Mouse (Mus musculus): ENCODE measurements around the gene Ranbp10. TPM values are rescaled to one million over a fixed set of nuclear protein-coding genes. Genes with fewer than 3 reads are reported as not detected.
A peak's percentile ranks its signal among the peaks of the same experiment; 100 is the strongest.
"Not testable (repeated sequence)": the region's sequence is repeated elsewhere in the genome, so short reads cannot be mapped to it uniquely, and the experiment has no call there.

The Ranbp10 gene
- polyA plus RNA-seq, 1 experiment from 2014 or later = 14.1 TPM

DNA sequence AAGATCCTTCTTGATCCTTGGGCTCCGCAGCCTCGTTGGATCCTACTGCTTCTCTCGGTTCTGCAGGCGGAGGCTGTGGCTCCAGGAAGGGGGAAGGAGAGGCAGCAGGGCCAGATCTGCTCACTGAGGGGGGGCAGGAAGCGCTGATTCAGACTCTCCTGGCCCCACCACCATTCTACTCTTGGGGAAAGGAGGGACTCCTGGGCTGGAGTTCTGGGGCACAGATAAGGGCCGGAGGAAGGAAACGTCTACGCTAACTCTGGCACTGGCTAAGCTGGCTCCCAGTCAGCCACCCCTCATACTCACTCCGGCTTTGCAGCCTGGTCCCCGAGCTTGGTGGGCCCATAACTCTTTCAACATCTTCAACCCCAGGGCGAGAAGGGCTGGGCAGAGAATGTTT is 19.5 kb upstream of the Ranbp10 start:
- 91% methylated on average over 11 of the region's 11 CpGs for WGBS
- Histone ChIP-seq H3K27ac (ENCODE audit: low read length) (no peak overlapping the region), H3K9me3 (replicated peaks; ENCODE audit: control insufficient read depth, low read length) (no peaks in the 10 kb centered on the region), H3K9ac (ENCODE audit: low read length) (no peak overlapping the region), H3K4me3 (replicated peaks; ENCODE audit: low read length) (no peak overlapping the region), H3K4me1 (ENCODE audit: control insufficient read depth, insufficient read depth, low read length) (peaks cover 6% of the 10 kb centered on the region), H3K4me2 (ENCODE audit: low read depth, low read length) (no peak overlapping the region), H3K36me3 (ENCODE audit: control insufficient read depth, insufficient read depth, low read length) (peaks cover 26% of the 10 kb centered on the region), H3K27me3 (ENCODE audit: control insufficient read depth, insufficient read depth, low read length) (no peaks in the 10 kb centered on the region)
- ATAC-seq (ENCODE audit: insufficient read depth, low FRiP score) = no peak

DNA sequence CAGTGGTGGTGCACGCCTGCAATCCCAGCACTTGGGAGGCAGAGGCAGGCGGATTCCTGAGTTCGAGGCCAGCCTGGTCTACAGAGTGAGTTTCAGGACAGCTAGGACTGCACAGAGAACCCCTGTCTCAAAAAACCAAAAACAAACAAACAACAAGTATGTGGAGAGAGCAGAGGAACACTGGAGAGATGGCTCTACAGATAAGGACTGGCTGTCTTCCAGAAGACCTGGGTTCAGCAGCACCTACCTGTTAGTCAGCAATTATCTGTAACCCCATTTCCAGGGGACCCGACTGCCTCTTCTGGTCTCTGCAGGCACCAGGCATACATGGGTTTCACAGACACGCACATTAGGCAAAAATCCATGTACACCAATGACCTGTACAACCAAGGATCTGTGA is 12.1 kb upstream of the Ranbp10 start:
- H3K9ac ChIP-seq (ENCODE audit: low read length) = no peak overlapping the region
- no peaks in the 10 kb centered on the region for H3K4me1 ChIP-seq (ENCODE audit: control insufficient read depth, insufficient read depth, low read length)
- WGBS = 89% methylated on average over 5 of the region's 5 CpGs
- H3K9me3 ChIP-seq (replicated peaks; ENCODE audit: control insufficient read depth, low read length) = no peaks in the 10 kb centered on the region
- peaks cover 7% of the 10 kb centered on the region for H3K36me3 ChIP-seq (ENCODE audit: control insufficient read depth, insufficient read depth, low read length)
- no peak for ATAC-seq (ENCODE audit: insufficient read depth, low FRiP score)
- no peak overlapping the region for H3K27ac ChIP-seq (ENCODE audit: low read length)
- H3K4me3 ChIP-seq (replicated peaks; ENCODE audit: low read length) = no peak overlapping the region
- no peaks in the 10 kb centered on the region for H3K27me3 ChIP-seq (ENCODE audit: control insufficient read depth, insufficient read depth, low read length)
- H3K4me2 ChIP-seq (ENCODE audit: low read depth, low read length) = no peak overlapping the region

DNA sequence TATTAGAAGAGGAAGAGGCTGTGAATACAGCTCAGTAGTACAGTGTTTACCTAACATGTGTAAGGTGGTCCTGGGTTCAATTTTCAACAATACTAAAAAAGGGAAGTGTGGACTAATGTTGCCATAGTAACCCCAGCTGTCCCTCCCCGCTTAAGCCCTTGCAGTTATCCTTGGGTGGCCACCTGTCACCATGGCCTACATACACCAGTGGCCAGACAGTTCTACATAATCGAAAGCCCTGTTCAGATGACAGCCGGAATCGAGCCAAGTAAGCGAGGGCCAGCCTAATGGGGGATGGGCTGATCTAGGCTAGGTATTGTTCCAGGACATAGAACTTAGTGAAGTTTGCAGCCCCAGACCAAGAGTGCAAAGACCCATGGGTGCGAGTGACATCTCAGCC is 9.8 kb upstream of the Ranbp10 start:
- Histone ChIP-seq H3K4me3 (replicated peaks; ENCODE audit: low read length) (no peak overlapping the region), H3K9me3 (replicated peaks; ENCODE audit: control insufficient read depth, low read length) (no peaks in the 10 kb centered on the region), H3K9ac (ENCODE audit: low read length) (no peak overlapping the region), H3K36me3 (ENCODE audit: control insufficient read depth, insufficient read depth, low read length) (no peaks in the 10 kb centered on the region), H3K4me1 (ENCODE audit: control insufficient read depth, insufficient read depth, low read length) (no peaks in the 10 kb centered on the region), H3K4me2 (ENCODE audit: low read depth, low read length) (no peak overlapping the region), H3K27me3 (ENCODE audit: control insufficient read depth, insufficient read depth, low read length) (no peaks in the 10 kb centered on the region), H3K27ac (ENCODE audit: low read length) (no peak overlapping the region)
- 75% methylated on average over 6 of the region's 6 CpGs for WGBS
- ATAC-seq (ENCODE audit: insufficient read depth, low FRiP score) = no peak

DNA sequence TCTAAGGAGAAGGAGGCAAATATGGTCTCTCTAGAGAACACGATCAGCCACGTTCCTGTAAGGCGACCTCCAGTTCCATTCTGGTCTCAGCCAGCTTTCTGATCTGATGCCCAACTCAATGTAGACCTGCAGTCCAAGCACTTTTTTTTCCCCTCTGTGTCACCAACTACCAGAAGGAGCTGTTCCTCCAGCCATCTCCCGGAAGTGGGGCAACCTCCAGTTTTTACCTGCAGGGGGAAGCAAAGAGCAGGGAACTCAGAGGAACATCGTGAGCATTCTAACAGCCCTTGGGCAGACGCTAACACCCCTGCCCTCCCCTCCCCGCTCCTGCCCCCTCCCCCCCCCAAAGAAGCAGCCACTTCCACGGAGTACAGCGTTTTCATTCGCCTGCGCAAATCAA is 8.2 kb upstream of the Ranbp10 start:
- H3K27ac ChIP-seq (ENCODE audit: low read length) = no peak overlapping the region
- H3K9ac ChIP-seq (ENCODE audit: low read length) = no peak overlapping the region
- no peak overlapping the region for H3K4me2 ChIP-seq (ENCODE audit: low read depth, low read length)
- no peaks in the 10 kb centered on the region for H3K27me3 ChIP-seq (ENCODE audit: control insufficient read depth, insufficient read depth, low read length)
- no peak for ATAC-seq (ENCODE audit: insufficient read depth, low FRiP score)
- WGBS = 27% methylated on average over 11 of the region's 11 CpGs
- H3K4me3 ChIP-seq (replicated peaks; ENCODE audit: low read length) = no peak overlapping the region
- H3K9me3 ChIP-seq (replicated peaks; ENCODE audit: control insufficient read depth, low read length) = no peaks in the 10 kb centered on the region
- H3K36me3 ChIP-seq (ENCODE audit: control insufficient read depth, insufficient read depth, low read length) = no peaks in the 10 kb centered on the region
- no peaks in the 10 kb centered on the region for H3K4me1 ChIP-seq (ENCODE audit: control insufficient read depth, insufficient read depth, low read length)

DNA sequence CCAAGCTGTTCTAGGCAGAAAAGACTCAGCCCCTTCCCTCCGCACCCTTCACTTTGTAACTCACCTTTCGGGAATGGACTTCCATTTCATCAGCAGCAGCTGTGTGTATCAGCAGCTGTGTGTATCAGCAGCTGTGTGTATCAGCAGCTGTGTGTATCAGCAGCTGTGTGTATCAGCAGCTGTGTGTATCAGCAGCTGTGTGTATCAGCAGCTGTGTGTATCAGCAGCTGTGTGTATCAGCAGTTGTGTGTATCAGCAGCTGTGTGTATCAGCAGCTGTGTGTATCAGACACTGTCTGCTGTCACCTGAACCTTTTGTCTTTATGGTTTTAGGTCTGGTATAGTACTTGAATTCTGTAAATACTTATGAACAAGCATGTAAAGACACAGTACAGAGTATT is 6.6 kb upstream of the Ranbp10 start:
- H3K4me3 ChIP-seq (replicated peaks; ENCODE audit: low read length); H3K4me1 ChIP-seq (ENCODE audit: control insufficient read depth, insufficient read depth, low read length); H3K27ac ChIP-seq (ENCODE audit: low read length); H3K27me3 ChIP-seq (ENCODE audit: control insufficient read depth, insufficient read depth, low read length); H3K9ac ChIP-seq (ENCODE audit: low read length); ATAC-seq (ENCODE audit: insufficient read depth, low FRiP score); H3K9me3 ChIP-seq (replicated peaks; ENCODE audit: control insufficient read depth, low read length); H3K36me3 ChIP-seq (ENCODE audit: control insufficient read depth, insufficient read depth, low read length); H3K4me2 ChIP-seq (ENCODE audit: low read depth, low read length): not testable (repeated sequence)
- WGBS = 57% methylated on average over 2 of the region's 2 CpGs

DNA sequence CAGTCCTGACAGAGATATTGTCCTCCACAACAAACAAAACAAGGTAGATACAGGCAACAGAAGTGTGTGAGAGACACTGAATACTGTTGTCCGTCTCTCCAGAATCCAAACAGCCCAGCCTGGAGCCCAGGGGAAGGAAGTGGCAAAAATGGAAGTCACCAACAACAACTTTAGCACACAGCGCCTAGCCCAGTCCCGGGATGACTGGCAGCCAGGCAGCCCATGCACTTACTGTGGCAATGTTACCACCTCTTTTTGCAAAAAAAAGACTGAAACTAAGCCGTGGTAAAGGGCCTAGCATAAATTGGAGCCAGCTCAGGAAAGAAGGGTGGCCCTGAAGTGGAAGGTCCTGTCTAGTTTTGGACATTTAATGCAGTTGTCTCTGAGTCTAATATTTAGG is 771 bp downstream of the Ranbp10 start:
- peak overlapping the region; percentile 96 for H3K9ac ChIP-seq (ENCODE audit: low read length)
- H3K4me1 ChIP-seq (ENCODE audit: control insufficient read depth, insufficient read depth, low read length) = peaks cover 17% of the 10 kb centered on the region
- ATAC-seq (ENCODE audit: insufficient read depth, low FRiP score) = no peak
- peaks cover 12% of the 10 kb centered on the region; the same call in 1 of the 2 replicates for H3K36me3 ChIP-seq (ENCODE audit: control insufficient read depth, insufficient read depth, low read length)
- peak overlapping the region; percentile 95 for H3K4me2 ChIP-seq (ENCODE audit: low read depth, low read length)
- H3K4me3 ChIP-seq (replicated peaks; ENCODE audit: low read length) = peak overlapping the region; percentile 99
- H3K27ac ChIP-seq (ENCODE audit: low read length) = peak overlapping the region; percentile 73
- 2% methylated on average over 4 of the region's 4 CpGs for WGBS
- no peaks in the 10 kb centered on the region for H3K9me3 ChIP-seq (replicated peaks; ENCODE audit: control insufficient read depth, low read length)
- no peaks in the 10 kb centered on the region for H3K27me3 ChIP-seq (ENCODE audit: control insufficient read depth, insufficient read depth, low read length)

DNA sequence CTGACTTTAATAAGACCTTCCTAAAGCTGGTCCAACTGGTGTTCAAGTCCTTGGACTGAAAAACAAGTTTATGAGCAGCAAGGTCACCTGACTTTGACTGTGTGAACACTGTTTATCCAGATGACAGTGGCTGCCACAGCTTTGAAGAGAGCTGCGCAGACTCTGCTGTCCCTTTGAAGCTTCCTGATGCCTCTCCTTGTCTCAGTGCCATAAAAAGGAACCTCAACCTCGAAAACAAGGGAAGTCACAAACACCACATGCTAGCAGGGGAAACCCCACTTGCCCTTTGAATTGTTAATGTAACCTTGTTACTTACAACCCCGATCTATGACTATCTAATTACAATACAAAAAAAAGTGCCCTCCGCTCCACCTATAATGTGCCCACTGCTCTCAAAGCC is 1.6 kb downstream of the Ranbp10 start:
- Histone ChIP-seq H3K9ac (ENCODE audit: low read length) (peak overlapping the region; percentile 96; the same call in 1 of the 2 replicates), H3K4me1 (ENCODE audit: control insufficient read depth, insufficient read depth, low read length) (peaks cover 26% of the 10 kb centered on the region), H3K27ac (ENCODE audit: low read length) (peak overlapping the region; percentile 46; the same call in 1 of the 2 replicates), H3K4me2 (ENCODE audit: low read depth, low read length) (peak overlapping the region; percentile 95), H3K27me3 (ENCODE audit: control insufficient read depth, insufficient read depth, low read length) (no peaks in the 10 kb centered on the region), H3K4me3 (replicated peaks; ENCODE audit: low read length) (peak overlapping the region; percentile 99), H3K36me3 (ENCODE audit: control insufficient read depth, insufficient read depth, low read length) (peaks cover 12% of the 10 kb centered on the region; the same call in 1 of the 2 replicates), H3K9me3 (replicated peaks; ENCODE audit: control insufficient read depth, low read length) (no peaks in the 10 kb centered on the region)
- WGBS = 72% methylated on average over 4 of the region's 4 CpGs
- ATAC-seq (ENCODE audit: insufficient read depth, low FRiP score) = no peak

DNA sequence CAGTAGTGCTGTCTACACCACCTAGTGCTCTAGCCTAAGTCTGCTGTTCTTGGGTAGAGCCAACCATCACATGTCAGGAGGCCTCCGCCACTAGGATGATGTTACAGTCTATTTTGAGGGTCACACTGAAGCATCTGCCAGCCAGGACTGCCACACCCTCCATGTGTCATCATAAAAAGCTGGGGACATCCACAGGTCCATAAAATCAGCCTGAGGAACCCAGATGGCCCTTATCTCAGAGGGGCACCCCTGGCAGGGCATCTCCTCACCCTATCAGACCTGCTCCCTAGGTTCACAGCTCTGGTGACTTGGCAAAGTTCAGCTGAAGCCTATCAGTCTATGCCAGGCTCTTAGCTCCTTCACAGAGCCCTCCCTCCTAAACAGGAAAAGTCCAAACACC is 6.2 kb downstream of the Ranbp10 start:
- H3K36me3 ChIP-seq (ENCODE audit: control insufficient read depth, insufficient read depth, low read length) = peaks cover 12% of the 10 kb centered on the region; the same call in 1 of the 2 replicates
- peaks cover 18% of the 10 kb centered on the region for H3K4me1 ChIP-seq (ENCODE audit: control insufficient read depth, insufficient read depth, low read length)
- H3K27ac ChIP-seq (ENCODE audit: low read length) = no peak overlapping the region
- WGBS = 97% methylated on average over 1 of the region's 1 CpGs
- H3K27me3 ChIP-seq (ENCODE audit: control insufficient read depth, insufficient read depth, low read length) = no peaks in the 10 kb centered on the region
- H3K9me3 ChIP-seq (replicated peaks; ENCODE audit: control insufficient read depth, low read length) = no peaks in the 10 kb centered on the region
- no peak overlapping the region for H3K9ac ChIP-seq (ENCODE audit: low read length)
- no peak overlapping the region for H3K4me3 ChIP-seq (replicated peaks; ENCODE audit: low read length)
- H3K4me2 ChIP-seq (ENCODE audit: low read depth, low read length) = no peak overlapping the region
- ATAC-seq (ENCODE audit: insufficient read depth, low FRiP score) = peak; percentile 85

DNA sequence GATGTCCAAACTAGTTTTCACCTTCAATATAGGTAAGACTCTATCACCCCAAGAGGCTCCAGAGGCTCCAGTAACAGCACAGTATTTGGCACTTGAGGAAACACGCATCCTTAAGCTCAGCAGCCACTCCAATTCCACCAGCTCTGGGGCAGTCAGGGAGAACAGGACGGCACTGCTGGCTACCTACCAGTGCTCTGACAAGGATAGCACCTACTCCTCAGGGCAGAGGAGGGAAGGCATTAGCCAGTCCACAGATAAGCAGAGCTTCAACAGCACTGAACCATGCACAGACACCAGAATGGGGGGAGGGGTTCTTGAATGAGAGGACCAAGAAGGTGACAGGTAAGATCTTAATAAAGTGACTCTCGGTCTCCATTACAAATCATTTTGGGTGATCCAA is 7.5 kb downstream of the Ranbp10 start:
- H3K36me3 ChIP-seq (ENCODE audit: control insufficient read depth, insufficient read depth, low read length) = peaks cover 12% of the 10 kb centered on the region; the same call in 1 of the 2 replicates
- H3K4me1 ChIP-seq (ENCODE audit: control insufficient read depth, insufficient read depth, low read length) = peaks cover 11% of the 10 kb centered on the region; the same call in 1 of the 2 replicates
- H3K27ac ChIP-seq (ENCODE audit: low read length) = no peak overlapping the region
- H3K27me3 ChIP-seq (ENCODE audit: control insufficient read depth, insufficient read depth, low read length) = no peaks in the 10 kb centered on the region
- H3K4me3 ChIP-seq (replicated peaks; ENCODE audit: low read length) = no peak overlapping the region
- no peak overlapping the region for H3K4me2 ChIP-seq (ENCODE audit: low read depth, low read length)
- no peaks in the 10 kb centered on the region for H3K9me3 ChIP-seq (replicated peaks; ENCODE audit: control insufficient read depth, low read length)
- no peak for ATAC-seq (ENCODE audit: insufficient read depth, low FRiP score)
- no peak overlapping the region for H3K9ac ChIP-seq (ENCODE audit: low read length)
- 92% methylated on average over 3 of the region's 3 CpGs for WGBS

DNA sequence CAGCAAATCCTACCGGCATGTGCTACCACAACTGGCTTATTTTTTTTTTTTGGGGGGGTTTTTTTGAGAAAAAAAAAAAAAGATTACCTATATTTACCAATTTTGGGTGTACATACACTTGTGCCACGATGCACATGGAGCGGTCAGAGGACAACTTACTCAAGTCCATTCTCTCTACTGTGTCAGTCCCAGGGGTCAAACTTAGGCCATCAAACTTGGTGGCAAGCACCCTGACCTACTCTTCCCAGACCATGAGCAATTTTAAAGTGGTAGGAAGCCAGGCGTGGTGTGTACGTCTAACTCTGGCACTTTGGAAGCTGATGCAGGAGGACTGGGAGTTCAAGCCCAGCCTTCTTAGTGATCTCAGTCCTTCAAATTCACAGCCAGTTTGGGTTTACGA is 13.9 kb downstream of the Ranbp10 start:
- H3K36me3 ChIP-seq (ENCODE audit: control insufficient read depth, insufficient read depth, low read length) = no peaks in the 10 kb centered on the region
- no peak overlapping the region for H3K9ac ChIP-seq (ENCODE audit: low read length)
- H3K4me3 ChIP-seq (replicated peaks; ENCODE audit: low read length) = no peak overlapping the region
- 94% methylated on average over 6 of the region's 6 CpGs for WGBS
- no peak overlapping the region for H3K4me2 ChIP-seq (ENCODE audit: low read depth, low read length)
- no peaks in the 10 kb centered on the region; the same call in 1 of the 2 replicates for H3K4me1 ChIP-seq (ENCODE audit: control insufficient read depth, insufficient read depth, low read length)
- no peak for ATAC-seq (ENCODE audit: insufficient read depth, low FRiP score)
- no peak overlapping the region for H3K27ac ChIP-seq (ENCODE audit: low read length)
- no peaks in the 10 kb centered on the region for H3K27me3 ChIP-seq (ENCODE audit: control insufficient read depth, insufficient read depth, low read length)
- no peaks in the 10 kb centered on the region for H3K9me3 ChIP-seq (replicated peaks; ENCODE audit: control insufficient read depth, low read length)

All from stomach, embryonic 16.5 days (tissue).